ENCODE assay signal across 8 mouse cellular contexts in the genomic region with DNA sequence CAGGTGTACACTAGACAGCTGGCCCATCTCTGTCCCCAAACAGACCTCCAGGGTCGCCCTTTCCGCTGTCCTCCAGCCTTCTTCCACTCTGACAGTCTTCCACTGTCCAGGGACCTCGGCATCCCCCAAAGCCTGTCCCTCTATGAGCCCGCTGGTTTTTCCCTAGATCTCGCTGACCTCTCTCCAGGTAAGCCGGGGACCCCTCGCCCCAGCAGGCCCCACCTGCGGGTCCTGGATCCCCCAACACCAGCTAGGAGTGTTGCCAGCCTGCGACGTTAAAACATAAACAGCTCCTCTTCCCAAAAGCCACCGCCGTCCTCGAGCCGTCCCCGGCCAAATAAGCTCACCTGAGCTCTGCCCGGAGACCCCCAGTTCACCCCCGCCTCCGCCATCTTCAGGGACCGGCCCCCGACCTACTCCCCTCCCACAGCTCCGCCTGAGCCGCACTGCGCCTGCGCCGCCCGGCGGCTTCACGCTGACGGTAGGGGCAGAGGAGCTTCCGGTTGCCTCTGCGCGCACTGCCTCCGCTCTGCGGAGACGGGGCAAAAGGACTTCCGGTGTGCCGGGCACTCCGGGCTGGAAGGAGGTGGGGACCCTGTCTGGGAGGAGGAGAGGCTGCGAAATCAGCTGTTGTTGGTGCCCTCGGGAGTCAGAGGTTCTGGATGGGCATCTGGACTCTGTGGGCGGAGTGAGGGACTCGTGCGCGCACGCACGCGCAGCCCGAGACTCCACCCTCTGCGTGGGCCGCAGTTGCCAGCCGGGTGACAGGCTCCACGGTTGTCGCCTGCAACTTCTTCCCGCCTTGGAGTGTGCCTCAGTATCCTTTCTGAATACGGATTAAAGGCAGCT. TPM values are rescaled to one million over a fixed set of nuclear protein-coding genes. Genes with fewer than 3 reads are reported as not detected.
DNase-seq lines count a peak whose midpoint lies in the region; ATAC-seq and TF ChIP-seq lines count a peak whose summit lies in the region.

No protein-coding gene starts in this region.

- peak overlapping the region; percentile 93 for H3K27ac ChIP-seq in forebrain, embryonic 10.5 days
- peak overlapping the region; percentile 96 for H3K27ac ChIP-seq in heart, embryonic 15.5 days
- H3K27ac ChIP-seq in liver, embryonic 14.5 days = peak overlapping the region; percentile 85
- H3K27ac ChIP-seq in neural tube, embryonic 11.5 days (ENCODE audit: low read depth, low read length) = peak overlapping the region; percentile 77
- H3K27ac ChIP-seq in stomach, postnatal 0 days (replicated peaks) = peak overlapping the region; percentile 94

- under 1% methylated on average over 55 of the region's 55 CpGs for WGBS in forebrain, embryonic 10.5 days
- WGBS in heart, embryonic 15.5 days = under 1% methylated on average over 55 of the region's 55 CpGs
- under 1% methylated on average over 55 of the region's 55 CpGs for WGBS in liver, embryonic 14.5 days (ENCODE audit: insufficient replicate concordance)
- under 1% methylated on average over 55 of the region's 55 CpGs for WGBS in neural tube, embryonic 11.5 days
- WGBS in stomach, postnatal 0 days = 0% methylated on average over 54 of the region's 55 CpGs

- no peak for TF ChIP-seq EP300 in liver, embryonic 14.5 days (IDR thresholded peaks at IDR 0.05; ENCODE audit: low read depth)
- TF ChIP-seq EP300 in stomach, postnatal 0 days (optimal IDR thresholded peaks at IDR 0.05) = no peak

- peak overlapping the region; percentile 91 for H3K9ac ChIP-seq in heart, embryonic 15.5 days
- H3K9ac ChIP-seq in liver, embryonic 14.5 days (replicated peaks) = peak overlapping the region; percentile 88
- H3K9ac ChIP-seq in neural tube, embryonic 11.5 days (ENCODE audit: low read length) = peak overlapping the region; percentile 67
- H3K9ac ChIP-seq in stomach, postnatal 0 days (ENCODE audit: low read length) = peak overlapping the region; percentile 87

- peak overlapping the region; percentile 82 for H3K4me3 ChIP-seq in forebrain, embryonic 10.5 days
- peak overlapping the region; percentile 97 for H3K4me3 ChIP-seq in heart, embryonic 15.5 days
- peak overlapping the region; percentile 92 to 95 for H3K4me3 ChIP-seq in liver, embryonic 14.5 days (ENCODE audit: insufficient read depth in 1 of 2, low read depth in 2 of 2, low read length in 2 of 2)
- peak overlapping the region; percentile 76 for H3K4me3 ChIP-seq in neural tube, embryonic 11.5 days (ENCODE audit: low read depth, low read length)
- H3K4me3 ChIP-seq in stomach, postnatal 0 days (ENCODE audit: low read depth, low read length) = peak overlapping the region; percentile 88

- ATAC-seq in CD4-positive, CD25-positive, alpha-beta regulatory T cell, adult 4 months = peak; percentile 90
- ATAC-seq in heart, embryonic 15.5 days (replicated peaks; ENCODE audit: insufficient number of reproducible peaks, insufficient read depth, low FRiP score, low read depth) = peak; percentile 96
- peak; percentile 97 for ATAC-seq in liver, embryonic 14.5 days (ENCODE audit: insufficient read depth)
- peak; percentile 97 for ATAC-seq in neural tube, embryonic 11.5 days (ENCODE audit: insufficient read depth, low FRiP score, low TSS enrichment)
- ATAC-seq in stomach, postnatal 0 days (ENCODE audit: low FRiP score, low TSS enrichment) = peak; percentile 98

- H3K4me2 ChIP-seq in heart, embryonic 15.5 days = peak overlapping the region; percentile 81
- H3K4me2 ChIP-seq in liver, embryonic 14.5 days (ENCODE audit: low read depth) = peak overlapping the region; percentile 96
- H3K4me2 ChIP-seq in neural tube, embryonic 11.5 days (ENCODE audit: low read depth) = peak overlapping the region; percentile 73
- H3K4me2 ChIP-seq in stomach, postnatal 0 days (replicated peaks; ENCODE audit: low read depth) = peak overlapping the region; percentile 87

- DNase-seq in c-Kit-negative CD71-positive TER-119-positive erythroid progenitor cells, embryonic 14.5 days (ENCODE audit: low read depth, low spot score) = peak; percentile 71
- DNase-seq in forebrain, embryonic 10.5 days (ENCODE audit: extremely low spot score, low spot score) = peak; percentile 91
- DNase-seq in kidney, postnatal 25 days = peak; percentile 89 to 97
- peak; percentile 72 to 80 (median 77) for DNase-seq in liver, embryonic 14.5 days (ENCODE audit: low read depth in 3 of 3, low spot score in 3 of 3)
- peak; percentile 96 for DNase-seq in neural tube, embryonic 11.5 days (ENCODE audit: low spot score)
- peak; percentile 94 for DNase-seq in stomach, postnatal 0 days (ENCODE audit: low spot score)

- no peaks in the 10 kb centered on the region for H3K36me3 ChIP-seq in forebrain, embryonic 10.5 days (replicated peaks)
- H3K36me3 ChIP-seq in heart, embryonic 15.5 days = no peaks in the 10 kb centered on the region
- no peaks in the 10 kb centered on the region for H3K36me3 ChIP-seq in liver, embryonic 14.5 days (replicated peaks; ENCODE audit: control insufficient read depth, insufficient read depth, low read depth)
- no peaks in the 10 kb centered on the region for H3K36me3 ChIP-seq in neural tube, embryonic 11.5 days (ENCODE audit: control insufficient read depth, insufficient read depth, low read length)
- no peaks in the 10 kb centered on the region for H3K36me3 ChIP-seq in stomach, postnatal 0 days (ENCODE audit: control insufficient read depth, insufficient read depth, low read length)

- H3K27me3 ChIP-seq in forebrain, embryonic 10.5 days (ENCODE audit: poor library complexity, severe bottlenecking) = no peaks in the 10 kb centered on the region
- H3K27me3 ChIP-seq in heart, embryonic 15.5 days = no peaks in the 10 kb centered on the region
- H3K27me3 ChIP-seq in liver, embryonic 14.5 days (ENCODE audit: control insufficient read depth, insufficient read depth, low read length) = no peaks in the 10 kb centered on the region
- no peaks in the 10 kb centered on the region for H3K27me3 ChIP-seq in neural tube, embryonic 11.5 days (ENCODE audit: control insufficient read depth, insufficient read depth, low read length)
- H3K27me3 ChIP-seq in stomach, postnatal 0 days (ENCODE audit: control insufficient read depth, insufficient read depth, low read length) = no peaks in the 10 kb centered on the region

- peak; percentile 58 for TF ChIP-seq CTCF in liver, embryonic 14.5 days (IDR thresholded peaks at IDR 0.05; ENCODE audit: low read depth)
- TF ChIP-seq CTCF in stomach, postnatal 0 days (IDR thresholded peaks at IDR 0.05; ENCODE audit: low read depth) = peak; percentile 61

- H3K9me3 ChIP-seq in forebrain, embryonic 10.5 days = no peaks in the 10 kb centered on the region
- H3K9me3 ChIP-seq in heart, embryonic 15.5 days (replicated peaks) = no peaks in the 10 kb centered on the region
- H3K9me3 ChIP-seq in liver, embryonic 14.5 days (ENCODE audit: control insufficient read depth, low read length) = no peaks in the 10 kb centered on the region
- H3K9me3 ChIP-seq in neural tube, embryonic 11.5 days (ENCODE audit: control insufficient read depth, low read length) = no peaks in the 10 kb centered on the region
- H3K9me3 ChIP-seq in stomach, postnatal 0 days (ENCODE audit: control insufficient read depth, low read length) = no peaks in the 10 kb centered on the region

- peaks cover 19% of the 10 kb centered on the region for H3K4me1 ChIP-seq in forebrain, embryonic 10.5 days
- H3K4me1 ChIP-seq in heart, embryonic 15.5 days (replicated peaks) = peaks cover 24% of the 10 kb centered on the region
- peaks cover 3 to 9% of the 10 kb centered on the region in 2 experiments; a peak in 3 of 4 replicates for H3K4me1 ChIP-seq in liver, embryonic 14.5 days (replicated peaks; ENCODE audit: control insufficient read depth in 2 of 2, insufficient read depth in 2 of 2, low read length in 1 of 2)
- H3K4me1 ChIP-seq in neural tube, embryonic 11.5 days (ENCODE audit: control insufficient read depth, insufficient read depth, low read length) = no peaks in the 10 kb centered on the region
- H3K4me1 ChIP-seq in stomach, postnatal 0 days (replicated peaks; ENCODE audit: control insufficient read depth, insufficient read depth) = no peaks in the 10 kb centered on the region

RNA-seq across cellular contexts. Expression of a gene that starts 4.8 kb away (rescaled TPM):
- polyA plus RNA-seq in CD4-positive, CD25-positive, alpha-beta regulatory T cell, adult 4 months (2017; shearing (Covaris generic)) = 10 to 100 TPM; 37.0 to 58.8 TPM
- 19.0 and 20.9 TPM in 2 replicates for polyA plus RNA-seq in forebrain, embryonic 10.5 days (2016; fragmentation: Nextera tagmentation; extraction: Ambion mirVana)
- polyA plus RNA-seq in heart, embryonic 15.5 days (2015; fragmentation: Nextera tagmentation; extraction: Ambion mirVana) = 37.8 and 41.1 TPM in 2 replicates
- 4.7 and 6.5 TPM in 2 replicates for polyA plus RNA-seq in liver, embryonic 14.5 days (2012; rRNA removed)
- 5.2 and 6.4 TPM in 2 replicates for polyA plus RNA-seq in liver, embryonic 14.5 days (2014; fragmentation: Nextera tagmentation; extraction: Ambion mirVana)
- 17.4 and 20.5 TPM in 2 replicates for polyA plus RNA-seq in neural tube, embryonic 11.5 days (2014; fragmentation: Nextera tagmentation; extraction: Ambion mirVana)
- 34.9 and 42.8 TPM in 2 replicates for polyA plus RNA-seq in stomach, postnatal 0 days (2015; fragmentation: Nextera tagmentation; extraction: Ambion mirVana)

Comparison
In these comparisons a context has a peak if more than half of its experiments do, and no peak if none do; other contexts are left out.
1. Peak in every context shown above with its lines: DNase-seq, ATAC-seq, H3K4me3 ChIP-seq and H3K27ac ChIP-seq.